Mouse (Mus musculus): ENCODE data around the gene Zfp598. TPM values are rescaled to one million over a fixed set of nuclear protein-coding genes. Genes with fewer than 3 reads are reported as not detected.

The Zfp598 gene
- polyA plus RNA-seq, 1 experiment, result not detected

DNA sequence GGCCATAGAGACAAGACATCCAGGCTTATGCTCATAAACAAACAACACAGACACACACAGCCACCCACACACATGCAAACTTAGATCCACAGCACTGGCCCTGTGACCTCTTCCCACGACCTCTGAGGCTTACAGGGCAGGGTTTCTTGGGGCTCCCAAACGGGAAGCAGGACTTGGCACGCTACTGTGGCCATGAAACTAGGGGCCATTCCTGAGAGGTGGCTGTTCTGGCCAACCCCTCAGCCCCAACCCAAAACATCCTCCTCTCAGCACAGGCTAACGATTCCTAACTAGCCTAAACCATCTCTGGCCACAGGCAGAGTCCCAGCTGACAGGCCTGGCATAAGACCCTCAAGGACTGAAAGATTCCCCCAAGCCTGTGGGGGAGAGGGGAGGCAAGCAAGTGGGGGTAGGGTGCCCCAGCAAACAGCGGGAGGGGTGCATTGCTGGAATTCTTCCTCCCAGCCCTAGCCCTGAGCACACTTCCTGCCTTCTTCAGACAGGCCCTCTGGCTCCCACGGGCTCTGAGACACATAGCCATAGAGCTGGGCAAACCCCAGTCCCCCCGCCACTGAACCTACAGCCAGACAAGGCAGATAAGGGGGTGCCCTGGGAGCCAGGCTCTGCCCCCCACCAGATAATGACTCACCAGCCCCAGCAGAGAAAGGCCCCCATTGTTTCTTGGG is 25.3 kb upstream of the Zfp598 start:
- H3K27ac ChIP-seq (ENCODE audit: insufficient read depth, low read depth, low read length), result peak overlapping the region; percentile 95
- H3K4me3 ChIP-seq (ENCODE audit: insufficient read depth, low read depth, low read length), result no peak overlapping the region; the same call in 1 of the 2 replicates

GRCm38 (mm10) chr17:24644875-24645721 is 24.4 kb upstream of the Zfp598 start:
- WGBS, result 65% methylated on average over 9 of the region's 9 CpGs
- Histone ChIP-seq H3K4me1 (ENCODE audit: control insufficient read depth, insufficient read depth, low read length) (peaks cover 60% of the 10 kb centered on the region), H3K27ac (ENCODE audit: insufficient read depth, low read depth, low read length) (peak overlapping the region; percentile 95), H3K4me3 (ENCODE audit: insufficient read depth, low read depth, low read length) (peak overlapping the region; percentile 2; the same call in 1 of the 2 replicates)
- no peak for TF ChIP-seq CTCF (IDR thresholded peaks at IDR 0.05; ENCODE audit: insufficient read depth, low read depth, low read length)
- TF ChIP-seq POLR2A (IDR thresholded peaks at IDR 0.05; ENCODE audit: insufficient read depth, low read depth, low read length), result 0 out of 2 replicates have a peak, but pooled peaks have one; percentile 19

More for the DNA sequence above, 25.3 kb upstream of the Zfp598 start:
- TF ChIP-seq POLR2A (IDR thresholded peaks at IDR 0.05; ENCODE audit: insufficient read depth, low read depth, low read length) (no peak), CTCF (IDR thresholded peaks at IDR 0.05; ENCODE audit: insufficient read depth, low read depth, low read length) (no peak)
- peaks cover 68% of the 10 kb centered on the region for H3K4me1 ChIP-seq (ENCODE audit: control insufficient read depth, insufficient read depth, low read length)
- 51% methylated on average over 7 of the region's 7 CpGs for WGBS

DNA sequence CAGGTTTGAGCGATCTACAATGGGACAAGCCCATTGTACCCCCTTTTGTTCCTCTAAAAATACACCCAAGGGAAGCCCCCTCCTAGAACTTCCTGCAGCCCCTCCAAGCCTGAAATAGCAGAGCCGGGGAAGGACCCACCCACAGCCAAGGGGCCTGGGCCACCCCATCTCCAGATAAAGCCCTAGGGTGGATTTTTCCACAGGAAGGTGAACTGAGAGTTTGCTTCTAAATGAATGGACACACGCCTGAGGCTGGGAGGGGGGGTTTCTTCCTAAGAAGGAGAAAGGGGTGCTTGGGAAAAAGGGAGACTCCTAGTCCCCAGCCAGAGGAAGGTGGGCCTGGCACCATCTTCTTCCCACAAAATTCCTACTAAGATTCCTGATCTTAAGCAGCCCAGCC is 23.6 kb upstream of the Zfp598 start:
- Histone ChIP-seq H3K4me3 (ENCODE audit: insufficient read depth, low read depth, low read length) (0 out of 2 replicates have a peak overlapping the region, but pooled peaks have one; percentile 2), H3K4me1 (ENCODE audit: control insufficient read depth, insufficient read depth, low read length) (peaks cover 58% of the 10 kb centered on the region), H3K27ac (ENCODE audit: insufficient read depth, low read depth, low read length) (peak overlapping the region; percentile 95)
- WGBS, result 53% methylated on average over 3 of the region's 3 CpGs
- no peak for TF ChIP-seq POLR2A (IDR thresholded peaks at IDR 0.05; ENCODE audit: insufficient read depth, low read depth, low read length)
- TF ChIP-seq CTCF (IDR thresholded peaks at IDR 0.05; ENCODE audit: insufficient read depth, low read depth, low read length), result no peak

GRCm38 (mm10) chr17:24646381-24646780 is 23.1 kb upstream of the Zfp598 start:
- peak overlapping the region; percentile 95; the same call in 1 of the 2 replicates for H3K27ac ChIP-seq (ENCODE audit: insufficient read depth, low read depth, low read length)
- 66% methylated on average over 4 of the region's 4 CpGs for WGBS

GRCm38 (mm10) chr17:24647493-24647892 is 22.0 kb upstream of the Zfp598 start:
- 83% methylated on average over 11 of the region's 11 CpGs for WGBS
- peak overlapping the region; percentile 50; the same call in 1 of the 2 replicates for H3K27ac ChIP-seq (ENCODE audit: insufficient read depth, low read depth, low read length)
- H3K4me1 ChIP-seq (ENCODE audit: control insufficient read depth, insufficient read depth, low read length), result peaks cover 61% of the 10 kb centered on the region
- TF ChIP-seq CTCF (IDR thresholded peaks at IDR 0.05; ENCODE audit: insufficient read depth, low read depth, low read length) (no peak), POLR2A (IDR thresholded peaks at IDR 0.05; ENCODE audit: insufficient read depth, low read depth, low read length) (no peak)
- H3K4me3 ChIP-seq (ENCODE audit: insufficient read depth, low read depth, low read length), result peak overlapping the region; percentile 6; the same call in 1 of the 2 replicates

More at GRCm38 (mm10) chr17:24646381-24646780, 23.1 kb upstream of the Zfp598 start:
- H3K4me3 ChIP-seq (ENCODE audit: insufficient read depth, low read depth, low read length), result no peak overlapping the region
- no peak for TF ChIP-seq CTCF (IDR thresholded peaks at IDR 0.05; ENCODE audit: insufficient read depth, low read depth, low read length)
- TF ChIP-seq POLR2A (IDR thresholded peaks at IDR 0.05; ENCODE audit: insufficient read depth, low read depth, low read length), result no peak
- H3K4me1 ChIP-seq (ENCODE audit: control insufficient read depth, insufficient read depth, low read length), result peaks cover 61% of the 10 kb centered on the region

- peak overlapping the region; percentile 76 for H3K4me3 ChIP-seq (ENCODE audit: insufficient read depth, low read depth, low read length)
- peaks cover 54% of the 10 kb centered on the region for H3K4me1 ChIP-seq (ENCODE audit: control insufficient read depth, insufficient read depth, low read length)
- TF ChIP-seq CTCF (IDR thresholded peaks at IDR 0.05; ENCODE audit: insufficient read depth, low read depth, low read length) (no peak), POLR2A (IDR thresholded peaks at IDR 0.05; ENCODE audit: insufficient read depth, low read depth, low read length) (no peak)
- peak overlapping the region; percentile 86 for H3K27ac ChIP-seq (ENCODE audit: insufficient read depth, low read depth, low read length)
- 69% methylated on average over 10 of the region's 10 CpGs for WGBS
Measured at GRCm38 (mm10) chr17:24648731-24649377, 20.6 kb upstream of the Zfp598 start.

- under 1% methylated on average over 35 of the region's 35 CpGs for WGBS
- peak overlapping the region; percentile 86 for H3K27ac ChIP-seq (ENCODE audit: insufficient read depth, low read depth, low read length)
- H3K4me1 ChIP-seq (ENCODE audit: control insufficient read depth, insufficient read depth, low read length), result peaks cover 47% of the 10 kb centered on the region
- no peak for TF ChIP-seq CTCF (IDR thresholded peaks at IDR 0.05; ENCODE audit: insufficient read depth, low read depth, low read length)
- no peak for TF ChIP-seq POLR2A (IDR thresholded peaks at IDR 0.05; ENCODE audit: insufficient read depth, low read depth, low read length)
- peak overlapping the region; percentile 76 for H3K4me3 ChIP-seq (ENCODE audit: insufficient read depth, low read depth, low read length)
Measured at GRCm38 (mm10) chr17:24649581-24650069, 19.9 kb upstream of the Zfp598 start.

DNA sequence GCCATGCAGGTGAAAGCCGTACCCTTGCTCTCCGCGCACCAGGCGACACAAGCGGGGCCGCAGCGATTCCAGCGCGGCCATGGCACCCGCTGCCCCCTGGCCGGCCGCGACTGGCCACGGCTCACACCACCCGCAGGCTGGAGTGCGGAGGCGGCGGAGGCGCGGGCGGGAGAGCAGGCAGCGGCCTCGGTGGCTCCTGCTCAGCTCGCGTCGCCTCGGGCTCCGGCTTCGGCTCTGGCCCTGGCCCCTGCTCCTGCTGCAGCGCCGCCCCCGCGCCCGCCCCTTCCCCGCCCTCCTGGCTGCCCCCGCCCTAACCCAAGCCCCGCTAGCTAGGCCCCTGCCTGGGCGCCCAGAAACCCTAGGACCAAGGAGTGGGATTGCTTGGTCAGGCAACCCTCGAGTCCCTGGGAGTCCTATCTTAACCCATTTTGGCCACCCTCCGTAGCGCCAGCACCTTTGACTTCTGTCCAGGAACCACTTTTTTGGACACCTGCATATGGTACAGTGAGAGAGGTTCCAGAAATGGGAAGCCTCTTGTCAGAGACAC is 19.3 kb upstream of the Zfp598 start, which contains the start of gene Slc9a3r2:
Slc9a3r2 (minus strand) TSS at position 258 of the 547 bp plus-strand sequence.
- Histone ChIP-seq H3K4me1 (ENCODE audit: control insufficient read depth, insufficient read depth, low read length) (peaks cover 42% of the 10 kb centered on the region), H3K27ac (ENCODE audit: insufficient read depth, low read depth, low read length) (peak within 1 kb of the TSS; percentile 86), H3K4me3 (ENCODE audit: insufficient read depth, low read depth, low read length) (peak within 1 kb of the TSS; percentile 76)
- peak; percentile 28; the same call in 1 of the 2 replicates for TF ChIP-seq POLR2A (IDR thresholded peaks at IDR 0.05; ENCODE audit: insufficient read depth, low read depth, low read length)
- TF ChIP-seq CTCF (IDR thresholded peaks at IDR 0.05; ENCODE audit: insufficient read depth, low read depth, low read length), result no peak
- 1% methylated on average over 39 of the region's 41 CpGs for WGBS

Measured in olfactory bulb, adult 2 months (tissue).